Mouse (Mus musculus): ENCODE data around the gene Depp1.

DNA sequence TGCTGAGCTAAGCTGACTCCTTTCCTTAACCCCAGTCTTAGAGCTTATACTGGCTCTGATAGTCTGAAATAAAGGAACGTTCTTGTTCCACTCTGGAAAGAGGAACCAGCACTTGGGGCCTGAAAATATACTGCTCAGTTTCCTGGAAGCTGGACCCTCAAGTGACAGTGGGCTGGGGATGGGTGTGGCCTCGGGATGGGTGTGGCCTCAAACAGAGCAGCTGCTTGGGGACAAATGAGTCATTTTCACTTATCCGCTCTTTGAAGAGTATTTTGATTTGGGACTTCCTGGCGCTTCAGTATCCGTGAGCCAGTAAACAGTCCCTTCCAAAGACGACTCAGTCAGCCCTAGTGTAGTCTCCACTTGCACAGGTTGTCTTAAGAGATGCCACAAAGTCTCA, 31.9 kb downstream of the Depp1 start:
- TF ChIP-seq EP300 (IDR thresholded peaks at IDR 0.05; ENCODE audit: low read depth): no peak
- no peak for TF ChIP-seq CTCF (IDR thresholded peaks at IDR 0.05; ENCODE audit: low read depth)

All from heart, postnatal 0 days (tissue).